Mouse (Mus musculus) ES-E14 (cell line): ENCODE data around the gene Slx4ip. TPM values are rescaled to one million over a fixed set of nuclear protein-coding genes. Genes with fewer than 3 reads are reported as not detected.

Source experiments
- DNase-seq: peaks from one replicate; pipeline ENCODE4 v3.0.0-alpha.2; 2013; ENCODE audit warnings: low read depth, low spot score
- H3K27ac ChIP-seq: 2 replicates; pipeline ENCODE4 v1.5.1; 2012; ENCODE audit warnings: low read depth, mild to moderate bottlenecking, low read length, moderate library complexity, mixed read lengths; ENCODE audit not compliant: poor library complexity, insufficient read depth, severe bottlenecking
- H3K36me3 ChIP-seq: 2 replicates; pipeline ENCODE4 v1.6.1; 2012; ENCODE audit warnings: mild to moderate bottlenecking, low read length, moderate library complexity, mixed read lengths; ENCODE audit not compliant: control insufficient read depth, poor library complexity, insufficient read depth, severe bottlenecking
- H3K4me1 ChIP-seq, 2 experiments: fragments of 150-350 bp in 1 of 2; sonication (generic) in 1 of 2; 2 replicates each; pipeline ENCODE4 v1.6.1; 2012; ENCODE audit warnings: low read length in 2 of 2, mild to moderate bottlenecking in 1 of 2, mixed read lengths in 1 of 2; ENCODE audit not compliant: control insufficient read depth in 2 of 2, insufficient read depth in 2 of 2, poor library complexity in 1 of 2
- H3K4me3 ChIP-seq, 2 experiments: fragments of 150-350 bp in 1 of 2; sonication (generic) in 1 of 2; 2 replicates each; pipeline ENCODE4 v1.5.1; 2012; ENCODE audit warnings: low read length in 2 of 2, low read depth in 1 of 2, mild to moderate bottlenecking in 1 of 2, mixed read lengths in 1 of 2; ENCODE audit not compliant: insufficient read depth in 1 of 2, poor library complexity in 1 of 2, severe bottlenecking in 1 of 2
- H3K9ac ChIP-seq: 2 replicates; pipeline ENCODE4 v1.6.1; 2012; ENCODE audit warnings: low read depth, mild to moderate bottlenecking, low read length, mixed read lengths; ENCODE audit not compliant: poor library complexity, insufficient read depth, severe bottlenecking
- H3K9me3 ChIP-seq: fragments of 150-350 bp; sonication (generic); 2 replicates; pipeline ENCODE4 v1.6.1; 2012; ENCODE audit warnings: low read depth, mild to moderate bottlenecking, low read length; ENCODE audit not compliant: control insufficient read depth, insufficient read depth
- CHD2 ChIP-seq: IDR thresholded peaks from 2 replicates; pipeline ENCODE4 v1.6.1; 2014; ENCODE audit warnings: mild to moderate bottlenecking, low read depth, low read length, inconsistent platforms
- HCFC1 ChIP-seq: IDR thresholded peaks from 2 replicates; pipeline ENCODE4 v1.6.1; 2012; ENCODE audit warnings: low read length, inconsistent platforms, borderline replicate concordance; ENCODE audit not compliant: insufficient read depth
- MAFK ChIP-seq: IDR thresholded peaks from 2 replicates; pipeline ENCODE4 v1.6.1; 2014; ENCODE audit warnings: mild to moderate bottlenecking, low read depth, low read length, inconsistent platforms; ENCODE audit not compliant: insufficient read depth
- ZC3H11A ChIP-seq: IDR thresholded peaks from 2 replicates; pipeline ENCODE4 v1.6.1; 2012; ENCODE audit warnings: low read depth, mild to moderate bottlenecking, inconsistent platforms, low read length, borderline replicate concordance
- ZNF384 ChIP-seq: IDR thresholded peaks from 2 replicates; pipeline ENCODE4 v1.6.1; 2012; ENCODE audit warnings: low read depth, low read length, inconsistent platforms
- in situ Hi-C, 2 experiments: fragments of 600-800 bp; cut with MboI; formaldehyde crosslinking; loops; one replicate each; pipeline ENCODE4 v1.15.1; 2025; ENCODE audit warnings: low sequenced_read_pairs in 2 of 2, inconsistent platforms in 1 of 2; ENCODE audit not compliant: unreplicated experiment in 2 of 2
- total RNA-seq: library from RNA; depleted of rRNA; stranded (reverse); fragments of 300-350 nt; gene quantifications from 2 replicates; pipeline ENCODE4 v1.2.3, GENCODE M21; 2012

The Slx4ip gene
- total RNA-seq, 1 experiment: 8.1 TPM

- no peak overlapping the region for H3K9ac ChIP-seq
- no peaks in the 10 kb centered on the region for H3K36me3 ChIP-seq
- no peaks in the 10 kb centered on the region for H3K9me3 ChIP-seq
- H3K4me3 ChIP-seq: no peak overlapping the region
- in situ Hi-C loops: no loop called here
- no peak for DNase-seq
- H3K27ac ChIP-seq: no peak overlapping the region
- H3K4me1 ChIP-seq: no peaks in the 10 kb centered on the region
- TF ChIP-seq MAFK: no peak
- no peak for TF ChIP-seq ZNF384
- no peak for TF ChIP-seq CHD2
- no peak for TF ChIP-seq HCFC1
- no peak for TF ChIP-seq ZC3H11A
These were observed 106.1 kb downstream of the Slx4ip start for GRCm38 (mm10) chr2:136997104-136997503.

DNA sequence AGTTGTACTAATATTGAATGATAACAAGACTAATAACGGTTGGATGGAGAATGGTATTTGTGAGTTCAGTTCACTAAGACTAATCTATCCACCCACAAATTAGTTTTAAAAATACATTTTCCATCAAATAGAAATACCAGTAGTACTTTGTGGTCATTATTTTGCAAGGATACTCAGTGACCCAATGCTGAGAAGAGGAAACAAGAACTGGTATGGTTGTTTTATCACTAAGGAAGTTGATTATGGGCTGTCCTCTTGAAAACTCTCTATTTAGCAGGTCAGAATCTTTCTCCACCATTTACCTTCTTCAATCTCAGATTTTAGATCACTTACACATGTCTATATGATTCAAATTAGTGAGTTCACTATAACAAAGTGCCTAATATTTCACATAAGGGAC lies 111.0 kb downstream of the Slx4ip start:
- no peaks in the 10 kb centered on the region for H3K9me3 ChIP-seq
- no peaks in the 10 kb centered on the region for H3K36me3 ChIP-seq
- no peaks in the 10 kb centered on the region for H3K4me1 ChIP-seq
- no peak for DNase-seq
- no peak overlapping the region for H3K4me3 ChIP-seq
- no peak overlapping the region for H3K9ac ChIP-seq
- in situ Hi-C loops: no loop called here
- TF ChIP-seq MAFK: no peak
- no peak for TF ChIP-seq HCFC1
- TF ChIP-seq ZNF384: no peak
- TF ChIP-seq CHD2: no peak
- no peak for TF ChIP-seq ZC3H11A
- no peak overlapping the region for H3K27ac ChIP-seq

- Histone ChIP-seq H3K27ac (no peak overlapping the region), H3K36me3 (no peaks in the 10 kb centered on the region), H3K9ac (no peak overlapping the region), H3K4me1 (no peaks in the 10 kb centered on the region), H3K9me3 (no peaks in the 10 kb centered on the region), H3K4me3 (no peak overlapping the region)
- DNase-seq: no peak
- in situ Hi-C loops: no loop called here
- no peak for TF ChIP-seq CHD2
- TF ChIP-seq MAFK: no peak
- no peak for TF ChIP-seq ZNF384
- TF ChIP-seq ZC3H11A: no peak
- TF ChIP-seq HCFC1: no peak
These were observed 115.6 kb downstream of the Slx4ip start for GRCm38 (mm10) chr2:137006656-137007055.

DNA sequence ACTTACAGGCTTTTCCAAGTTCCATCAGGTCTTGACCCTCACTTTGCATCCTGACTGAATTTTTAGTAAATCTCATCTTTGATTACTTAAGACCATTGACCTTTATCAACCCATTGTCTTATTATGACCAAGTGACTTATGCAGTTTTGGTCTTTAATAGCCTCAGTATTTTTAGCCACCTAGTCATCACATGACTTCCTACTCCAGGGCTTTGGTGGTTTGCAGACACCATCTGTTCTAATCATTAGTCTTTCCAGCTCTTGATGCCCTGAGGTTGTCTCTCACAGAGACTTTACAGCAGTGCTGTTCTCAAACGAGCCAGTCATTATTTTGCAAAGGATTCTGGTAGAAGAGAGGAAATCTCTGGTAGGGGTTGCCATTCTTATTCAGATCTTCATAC lies 121.0 kb downstream of the Slx4ip start:
- in situ Hi-C loops: no loop called here
- no peaks in the 10 kb centered on the region for H3K9me3 ChIP-seq
- H3K9ac ChIP-seq: no peak overlapping the region
- no peaks in the 10 kb centered on the region for H3K36me3 ChIP-seq
- no peak for DNase-seq
- no peak overlapping the region for H3K4me3 ChIP-seq
- H3K4me1 ChIP-seq: no peaks in the 10 kb centered on the region
- TF ChIP-seq MAFK (no peak), ZNF384 (no peak), HCFC1 (no peak), CHD2 (no peak), ZC3H11A (no peak)
- H3K27ac ChIP-seq: no peak overlapping the region

DNA sequence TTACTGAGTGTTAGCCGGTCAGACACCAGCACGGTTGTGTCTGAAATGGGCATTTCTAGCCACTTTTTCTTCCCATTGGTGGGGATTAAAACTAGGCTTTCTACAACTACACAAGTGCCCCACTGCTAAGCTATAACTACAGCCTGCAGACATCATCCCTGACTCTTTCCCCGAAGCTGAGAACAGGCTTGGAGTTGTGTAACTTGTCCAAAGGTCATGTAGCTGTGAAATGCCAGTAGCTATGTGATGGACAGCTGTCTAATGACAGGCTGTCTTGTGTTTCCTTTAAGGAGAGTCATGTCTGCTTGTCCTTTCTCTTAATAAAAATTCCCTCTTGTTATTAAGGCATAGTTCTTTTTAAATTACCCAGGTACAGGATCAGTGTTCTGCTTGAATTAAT lies 122.1 kb downstream of the Slx4ip start:
- no peaks in the 10 kb centered on the region for H3K9me3 ChIP-seq
- H3K4me1 ChIP-seq: no peaks in the 10 kb centered on the region
- no peak overlapping the region for H3K27ac ChIP-seq
- H3K4me3 ChIP-seq: no peak overlapping the region
- in situ Hi-C loops: no loop called here
- H3K9ac ChIP-seq: no peak overlapping the region
- DNase-seq: no peak
- H3K36me3 ChIP-seq: no peaks in the 10 kb centered on the region
- no peak for TF ChIP-seq HCFC1
- no peak for TF ChIP-seq ZNF384
